Mouse (Mus musculus) urinary bladder, postnatal 10 days (tissue): ENCODE results near the gene Rcor2.

Source experiments
- DNase-seq: peaks from one replicate; pipeline ENCODE4 v3.0.0; 2022; ENCODE audit warnings: low spot score

The Rcor2 gene

GRCm38 (mm10) chr19:7294098-7294876, 27.2 kb downstream of the Rcor2 start:
- DNase-seq, result no peak

- no peak for DNase-seq
These were observed 28.0 kb downstream of the Rcor2 start for GRCm38 (mm10) chr19:7295071-7295658.

- DNase-seq, result no peak
These were observed 28.8 kb downstream of the Rcor2 start for GRCm38 (mm10) chr19:7295959-7296358.

GRCm38 (mm10) chr19:7299052-7299451, 31.9 kb downstream of the Rcor2 start:
- DNase-seq, result no peak

GRCm38 (mm10) chr19:7300078-7300477, 33.0 kb downstream of the Rcor2 start:
- no peak for DNase-seq

- DNase-seq, result no peak
These were observed 34.7 kb downstream of the Rcor2 start for GRCm38 (mm10) chr19:7301647-7302492.

- no peak for DNase-seq
These were observed 35.3 kb downstream of the Rcor2 start for GRCm38 (mm10) chr19:7302493-7302797.

- DNase-seq, result no peak
These were observed 36.7 kb downstream of the Rcor2 start for GRCm38 (mm10) chr19:7303796-7304195.

GRCm38 (mm10) chr19:7304801-7305200, 37.7 kb downstream of the Rcor2 start:
- no peak for DNase-seq

GRCm38 (mm10) chr19:7305380-7306310, 38.5 kb downstream of the Rcor2 start:
- no peak for DNase-seq

GRCm38 (mm10) chr19:7306968-7307367, 39.8 kb downstream of the Rcor2 start:
- DNase-seq, result no peak

GRCm38 (mm10) chr19:7307995-7308770, 41.1 kb downstream of the Rcor2 start:
- no peak for DNase-seq

- DNase-seq, result no peak
These were observed 42.7 kb downstream of the Rcor2 start for GRCm38 (mm10) chr19:7309738-7310330.

GRCm38 (mm10) chr19:7310704-7311103, 43.6 kb downstream of the Rcor2 start:
- peak; percentile 39 for DNase-seq

GRCm38 (mm10) chr19:7311306-7311705, 44.2 kb downstream of the Rcor2 start:
- DNase-seq, result no peak

- DNase-seq, result no peak
These were observed 46.5 kb downstream of the Rcor2 start for GRCm38 (mm10) chr19:7313660-7314059.

- DNase-seq, result no peak
These were observed 48.0 kb downstream of the Rcor2 start for GRCm38 (mm10) chr19:7314976-7315586.

GRCm38 (mm10) chr19:7315587-7315984, 48.5 kb downstream of the Rcor2 start:
- DNase-seq, result no peak

- DNase-seq, result no peak
These were observed 49.7 kb downstream of the Rcor2 start for GRCm38 (mm10) chr19:7316822-7317221.

- no peak for DNase-seq
These were observed 50.6 kb downstream of the Rcor2 start for GRCm38 (mm10) chr19:7317716-7318115.
